Mouse (Mus musculus) heart, postnatal 0 days (tissue): ENCODE data around the gene Brca1.

Source experiments
- CTCF ChIP-seq: IDR thresholded peaks from 2 replicates; pipeline ENCODE4 v1.5.1; 2016; ENCODE audit warnings: antibody characterized with exemption, control low read depth, low read depth
- EP300 ChIP-seq: IDR thresholded peaks from 2 replicates; pipeline ENCODE4 v1.6.1; 2016; ENCODE audit warnings: antibody characterized with exemption, low read depth

DNA sequence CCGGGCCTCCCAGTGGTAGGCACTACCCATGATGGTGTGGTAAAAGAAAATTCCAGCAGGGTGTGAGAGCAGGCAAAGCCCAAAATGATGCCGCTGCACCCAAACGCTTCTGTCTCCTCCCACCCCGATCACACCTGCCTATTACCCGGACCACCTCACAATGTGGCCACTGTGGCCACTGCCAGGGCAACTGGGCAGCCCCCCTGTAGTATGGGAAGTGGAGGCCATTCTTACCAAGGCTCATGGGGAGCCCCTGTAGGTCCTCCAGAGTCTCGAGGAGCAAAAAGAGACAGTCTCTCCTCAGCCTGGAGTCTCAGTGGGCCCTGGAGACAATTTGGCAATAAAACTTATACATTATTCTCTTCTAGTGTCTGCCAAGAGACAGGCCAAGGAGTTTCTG lies 47.4 kb upstream of the Brca1 start, which contains the start of gene Gm11634:
- TF ChIP-seq CTCF (no peak), EP300 (no peak)
